Mouse (Mus musculus): Measurements from ENCODE around the gene Pdzd2. TPM values are rescaled to one million over a fixed set of nuclear protein-coding genes. Genes with fewer than 3 reads are reported as not detected.

Gene Pdzd2
- polyA plus RNA-seq, 1 experiment, result under 0.01 TPM

GRCm38 (mm10) chr15:12762258-12762913 lies 22.7 kb upstream of the Pdzd2 start:
- Histone ChIP-seq H3K4me3 (replicated peaks) (no peak overlapping the region), H3K36me3 (ENCODE audit: control insufficient read depth) (no peaks in the 10 kb centered on the region), H3K9me3 (ENCODE audit: control insufficient read depth, low read length) (no peaks in the 10 kb centered on the region), H3K27me3 (ENCODE audit: control insufficient read depth) (no peaks in the 10 kb centered on the region), H3K4me1 (ENCODE audit: control insufficient read depth) (no peaks in the 10 kb centered on the region)
- no peak for TF ChIP-seq TAL1 (IDR thresholded peaks at IDR 0.05; ENCODE audit: low read length)
- TF ChIP-seq GATA1 (IDR thresholded peaks at IDR 0.05; ENCODE audit: low read length), result no peak

GRCm38 (mm10) chr15:12760747-12761146 lies 21.0 kb upstream of the Pdzd2 start:
- Histone ChIP-seq H3K4me1 (ENCODE audit: control insufficient read depth) (no peaks in the 10 kb centered on the region), H3K27me3 (ENCODE audit: control insufficient read depth) (no peaks in the 10 kb centered on the region), H3K9me3 (ENCODE audit: control insufficient read depth, low read length) (no peaks in the 10 kb centered on the region), H3K36me3 (ENCODE audit: control insufficient read depth) (no peaks in the 10 kb centered on the region), H3K4me3 (replicated peaks) (no peak overlapping the region)
- no peak for TF ChIP-seq GATA1 (IDR thresholded peaks at IDR 0.05; ENCODE audit: low read length)
- no peak for TF ChIP-seq TAL1 (IDR thresholded peaks at IDR 0.05; ENCODE audit: low read length)

DNA sequence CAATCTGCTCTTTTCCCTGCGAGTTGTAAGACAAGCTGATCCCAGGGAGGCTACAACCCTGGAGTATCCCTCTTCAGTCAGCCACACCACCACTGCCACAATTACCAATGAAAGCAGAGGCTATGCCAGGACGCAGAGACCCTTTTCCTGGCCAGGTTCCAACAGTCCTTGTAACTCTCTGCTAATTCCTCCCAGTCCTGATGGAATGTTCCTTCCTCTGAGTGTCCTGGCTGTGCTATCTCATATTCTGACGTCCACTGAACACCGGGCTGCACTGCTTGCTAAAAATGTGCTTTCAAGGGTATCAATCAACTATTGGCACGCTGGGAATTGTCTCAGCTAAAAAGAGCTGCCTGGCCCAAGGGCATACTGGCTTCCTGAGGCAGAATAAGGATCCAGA lies 18.7 kb upstream of the Pdzd2 start:
- no peaks in the 10 kb centered on the region for H3K27me3 ChIP-seq (ENCODE audit: control insufficient read depth)
- H3K4me1 ChIP-seq (ENCODE audit: control insufficient read depth), result no peaks in the 10 kb centered on the region
- TF ChIP-seq GATA1 (IDR thresholded peaks at IDR 0.05; ENCODE audit: low read length), result no peak
- no peak for TF ChIP-seq TAL1 (IDR thresholded peaks at IDR 0.05; ENCODE audit: low read length)
- no peaks in the 10 kb centered on the region for H3K9me3 ChIP-seq (ENCODE audit: control insufficient read depth, low read length)
- no peak overlapping the region for H3K4me3 ChIP-seq (replicated peaks)
- H3K36me3 ChIP-seq (ENCODE audit: control insufficient read depth), result no peaks in the 10 kb centered on the region

DNA sequence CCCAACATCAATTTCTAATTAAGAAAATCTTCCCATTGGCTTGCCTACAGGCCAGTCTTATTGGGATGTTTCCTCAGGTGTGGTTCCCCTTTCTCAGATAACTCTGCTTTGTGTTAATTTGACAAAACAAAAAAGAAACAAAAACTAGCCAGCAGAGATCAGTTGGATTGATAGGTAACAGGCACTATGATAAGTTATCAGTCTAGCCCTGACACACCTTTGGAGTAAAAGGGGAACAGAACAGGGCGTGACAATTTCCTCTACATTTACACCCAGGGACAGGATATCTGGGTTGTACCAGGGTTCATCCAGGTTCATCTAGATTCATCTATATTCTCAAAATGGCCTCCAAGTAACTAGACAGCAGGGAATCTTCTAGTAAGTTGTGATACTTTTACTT lies 18.0 kb upstream of the Pdzd2 start:
- Histone ChIP-seq H3K4me1 (ENCODE audit: control insufficient read depth) (no peaks in the 10 kb centered on the region), H3K9me3 (ENCODE audit: control insufficient read depth, low read length) (no peaks in the 10 kb centered on the region), H3K4me3 (replicated peaks) (no peak overlapping the region), H3K36me3 (ENCODE audit: control insufficient read depth) (no peaks in the 10 kb centered on the region), H3K27me3 (ENCODE audit: control insufficient read depth) (no peaks in the 10 kb centered on the region)
- no peak for TF ChIP-seq GATA1 (IDR thresholded peaks at IDR 0.05; ENCODE audit: low read length)
- TF ChIP-seq TAL1 (IDR thresholded peaks at IDR 0.05; ENCODE audit: low read length), result no peak

DNA sequence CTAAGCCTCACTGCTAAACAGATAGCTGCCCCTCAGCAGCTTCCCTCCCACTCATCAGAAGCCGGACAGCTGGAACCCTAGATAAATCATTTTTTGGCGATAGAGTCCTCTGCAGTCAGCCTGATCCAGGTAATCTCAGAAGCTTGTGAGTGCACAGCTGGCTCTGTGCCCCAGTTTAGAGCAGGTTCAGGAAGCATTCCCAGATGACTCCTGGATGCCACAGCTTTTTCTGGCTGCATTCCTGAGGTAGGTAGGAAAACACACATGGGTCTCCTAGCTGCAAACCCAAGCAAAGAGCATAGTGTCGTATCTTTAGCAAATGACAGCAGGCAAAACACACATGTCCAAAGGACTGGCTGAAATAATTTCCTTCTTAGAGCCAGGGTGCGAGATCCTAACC lies 13.5 kb upstream of the Pdzd2 start:
- H3K4me3 ChIP-seq (replicated peaks), result no peak overlapping the region
- H3K27me3 ChIP-seq (ENCODE audit: control insufficient read depth), result no peaks in the 10 kb centered on the region
- TF ChIP-seq TAL1 (IDR thresholded peaks at IDR 0.05; ENCODE audit: low read length) (no peak), GATA1 (IDR thresholded peaks at IDR 0.05; ENCODE audit: low read length) (no peak)
- H3K4me1 ChIP-seq (ENCODE audit: control insufficient read depth), result no peaks in the 10 kb centered on the region
- H3K36me3 ChIP-seq (ENCODE audit: control insufficient read depth), result no peaks in the 10 kb centered on the region
- H3K9me3 ChIP-seq (ENCODE audit: control insufficient read depth, low read length), result no peaks in the 10 kb centered on the region

DNA sequence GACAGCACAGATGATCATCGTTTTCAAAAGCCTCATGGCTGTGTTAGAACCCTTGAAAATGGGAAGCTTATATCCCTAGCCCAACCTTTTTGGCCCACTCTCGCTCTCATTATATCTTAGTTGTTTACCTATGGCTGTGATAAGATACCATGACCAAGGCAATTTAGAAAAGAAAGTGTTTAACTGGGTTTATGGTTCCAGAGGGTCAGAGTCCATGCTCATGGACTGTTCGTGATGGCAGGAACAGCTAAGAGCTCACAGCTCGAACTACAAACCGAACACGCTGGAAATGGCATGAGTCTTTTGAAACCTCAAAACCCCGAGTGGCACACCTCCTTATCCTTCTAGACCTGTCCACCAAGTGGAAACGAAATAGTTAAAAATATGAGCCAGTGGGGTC lies 11.2 kb upstream of the Pdzd2 start:
- Histone ChIP-seq H3K36me3 (ENCODE audit: control insufficient read depth) (no peaks in the 10 kb centered on the region), H3K4me1 (ENCODE audit: control insufficient read depth) (no peaks in the 10 kb centered on the region), H3K27me3 (ENCODE audit: control insufficient read depth) (no peaks in the 10 kb centered on the region), H3K4me3 (replicated peaks) (no peak overlapping the region), H3K9me3 (ENCODE audit: control insufficient read depth, low read length) (peaks cover 5% of the 10 kb centered on the region; the same call in 1 of the 2 replicates)
- TF ChIP-seq GATA1 (IDR thresholded peaks at IDR 0.05; ENCODE audit: low read length), result no peak

DNA sequence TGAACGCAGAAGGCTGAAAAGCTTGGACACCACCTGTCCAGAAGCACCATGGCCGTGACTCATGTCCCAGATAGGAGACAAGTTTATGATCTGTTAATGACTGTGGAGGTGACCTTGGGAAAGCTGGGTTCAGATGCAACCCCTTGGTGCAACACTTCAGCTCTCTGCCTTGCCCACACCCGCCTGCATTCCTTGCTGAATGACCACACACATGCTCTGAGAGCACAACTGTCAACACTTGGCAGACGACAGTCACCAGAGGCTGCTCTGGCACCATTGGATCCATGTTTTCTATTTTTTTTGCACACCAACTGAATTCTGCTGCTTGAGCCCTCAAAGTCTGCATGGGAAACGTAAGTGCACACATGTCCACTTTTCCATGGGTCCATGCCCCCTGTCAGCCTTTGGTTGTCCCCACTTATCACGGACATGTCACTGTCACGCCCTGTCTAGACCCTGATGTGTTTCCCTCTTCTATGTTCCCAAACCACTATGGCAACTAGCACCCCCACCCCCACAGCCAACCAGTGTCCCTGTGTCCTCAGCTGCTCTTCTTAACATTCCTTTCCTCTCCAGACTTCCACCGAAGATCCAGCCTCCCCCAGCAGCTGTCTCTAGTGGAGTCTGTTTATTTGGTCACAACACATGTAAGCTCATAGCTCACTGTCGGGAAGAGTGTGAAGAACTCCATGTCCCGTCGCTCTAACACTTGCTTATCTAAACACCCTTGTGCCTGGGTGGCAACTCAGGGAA lies 10.0 kb upstream of the Pdzd2 start:
- Histone ChIP-seq H3K27me3 (ENCODE audit: control insufficient read depth) (no peaks in the 10 kb centered on the region), H3K9me3 (ENCODE audit: control insufficient read depth, low read length) (peaks cover 5% of the 10 kb centered on the region; the same call in 1 of the 2 replicates)
- TF ChIP-seq TAL1 (IDR thresholded peaks at IDR 0.05; ENCODE audit: low read length) (no peak), GATA1 (IDR thresholded peaks at IDR 0.05; ENCODE audit: low read length) (no peak)

GRCm38 (mm10) chr15:12742117-12742906 lies 2.6 kb upstream of the Pdzd2 start:
- Histone ChIP-seq H3K27me3 (ENCODE audit: control insufficient read depth) (peaks cover 45% of the 10 kb centered on the region), H3K4me3 (replicated peaks) (no peak overlapping the region), H3K9me3 (ENCODE audit: control insufficient read depth, low read length) (peaks cover 5% of the 10 kb centered on the region; the same call in 1 of the 2 replicates), H3K4me1 (ENCODE audit: control insufficient read depth) (peaks cover 20% of the 10 kb centered on the region), H3K36me3 (ENCODE audit: control insufficient read depth) (no peaks in the 10 kb centered on the region)
- TF ChIP-seq GATA1 (IDR thresholded peaks at IDR 0.05; ENCODE audit: low read length) (no peak), TAL1 (IDR thresholded peaks at IDR 0.05; ENCODE audit: low read length) (no peak)

More for the DNA sequence above, 10.0 kb upstream of the Pdzd2 start:
- Histone ChIP-seq H3K4me1 (ENCODE audit: control insufficient read depth) (no peaks in the 10 kb centered on the region), H3K4me3 (replicated peaks) (no peak overlapping the region), H3K36me3 (ENCODE audit: control insufficient read depth) (no peaks in the 10 kb centered on the region)
